Mouse (Mus musculus): Measurements from ENCODE around the gene Apoa4. TPM values are rescaled to one million over a fixed set of nuclear protein-coding genes. Genes with fewer than 3 reads are reported as not detected.

Apoa4 gene
- polyA plus RNA-seq, 1 experiment from 2014 or later, result 1.3 TPM

DNA sequence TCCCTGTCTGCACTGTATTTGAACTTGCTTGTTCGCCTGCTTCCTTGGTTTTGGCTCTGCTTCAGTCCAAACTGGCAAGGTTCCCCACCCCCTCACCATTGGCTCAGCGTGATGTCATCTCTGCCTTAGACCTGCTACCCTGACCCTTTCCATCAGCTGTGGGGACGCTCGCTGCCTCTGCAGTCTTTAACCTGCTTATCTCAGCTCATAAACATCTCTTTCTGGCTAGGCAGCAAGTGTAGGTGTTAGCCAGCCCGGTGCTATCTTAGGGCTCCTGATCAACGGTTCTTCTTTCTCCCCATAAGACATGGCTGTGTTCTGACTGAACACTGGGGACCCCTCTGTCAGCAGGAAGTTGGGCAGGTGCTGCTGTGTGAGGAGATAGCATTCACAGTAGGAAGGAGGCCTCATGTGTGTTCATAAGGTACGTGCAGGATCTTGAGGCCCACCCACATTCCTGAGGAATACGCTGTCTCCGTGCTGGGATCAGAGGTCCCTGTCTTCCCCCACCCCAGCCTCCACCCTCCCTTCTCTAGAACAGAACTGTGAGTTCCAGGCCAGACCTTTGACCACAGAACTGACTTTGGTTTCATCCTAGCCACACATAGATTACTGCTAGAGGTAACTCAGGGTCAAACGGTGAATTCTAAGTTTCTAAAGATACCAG, 33.5 kb upstream of the Apoa4 start:
- Histone ChIP-seq H3K9me3 (replicated peaks; ENCODE audit: control insufficient read depth, low read length) (no peaks in the 10 kb centered on the region), H3K4me2 (ENCODE audit: low read depth, low read length) (no peak overlapping the region), H3K27ac (ENCODE audit: low read length) (no peak overlapping the region), H3K27me3 (ENCODE audit: control insufficient read depth, insufficient read depth, low read length) (no peaks in the 10 kb centered on the region), H3K36me3 (ENCODE audit: control insufficient read depth, insufficient read depth) (peaks cover 26% of the 10 kb centered on the region), H3K9ac (ENCODE audit: low read length) (no peak overlapping the region), H3K4me3 (ENCODE audit: low read length) (no peak overlapping the region), H3K4me1 (ENCODE audit: control insufficient read depth, insufficient read depth, low read length) (no peaks in the 10 kb centered on the region)
- 54% methylated on average over 10 of the region's 10 CpGs for WGBS
- ATAC-seq (replicated peaks; ENCODE audit: extremely low read depth, insufficient read depth, low FRiP score), result no peak

DNA sequence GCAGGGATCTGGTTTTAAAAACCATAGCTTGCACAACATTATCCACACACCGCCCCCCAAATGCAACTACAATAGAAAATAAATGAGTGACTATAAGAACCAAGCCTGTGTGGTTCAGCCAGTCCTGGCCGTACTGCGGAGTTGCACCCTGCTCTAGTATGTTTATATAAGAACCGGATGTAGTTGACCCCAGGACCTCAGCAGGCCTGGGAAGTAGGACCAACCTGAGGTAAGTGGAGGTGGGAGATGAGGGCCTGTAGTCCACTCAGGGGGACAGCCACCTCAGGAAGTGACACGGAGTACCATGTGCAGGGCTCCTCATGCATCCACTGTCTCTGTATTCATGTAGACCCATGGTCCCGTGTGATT, 33.0 kb upstream of the Apoa4 start:
- no peak overlapping the region for H3K9ac ChIP-seq (ENCODE audit: low read length)
- no peaks in the 10 kb centered on the region for H3K4me1 ChIP-seq (ENCODE audit: control insufficient read depth, insufficient read depth, low read length)
- no peaks in the 10 kb centered on the region for H3K9me3 ChIP-seq (replicated peaks; ENCODE audit: control insufficient read depth, low read length)
- WGBS, result 81% methylated on average over 6 of the region's 6 CpGs
- no peak overlapping the region for H3K27ac ChIP-seq (ENCODE audit: low read length)
- no peak overlapping the region for H3K4me2 ChIP-seq (ENCODE audit: low read depth, low read length)
- no peak overlapping the region for H3K4me3 ChIP-seq (ENCODE audit: low read length)
- ATAC-seq (replicated peaks; ENCODE audit: extremely low read depth, insufficient read depth, low FRiP score), result no peak
- H3K27me3 ChIP-seq (ENCODE audit: control insufficient read depth, insufficient read depth, low read length), result no peaks in the 10 kb centered on the region
- H3K36me3 ChIP-seq (ENCODE audit: control insufficient read depth, insufficient read depth), result peaks cover 26% of the 10 kb centered on the region

DNA sequence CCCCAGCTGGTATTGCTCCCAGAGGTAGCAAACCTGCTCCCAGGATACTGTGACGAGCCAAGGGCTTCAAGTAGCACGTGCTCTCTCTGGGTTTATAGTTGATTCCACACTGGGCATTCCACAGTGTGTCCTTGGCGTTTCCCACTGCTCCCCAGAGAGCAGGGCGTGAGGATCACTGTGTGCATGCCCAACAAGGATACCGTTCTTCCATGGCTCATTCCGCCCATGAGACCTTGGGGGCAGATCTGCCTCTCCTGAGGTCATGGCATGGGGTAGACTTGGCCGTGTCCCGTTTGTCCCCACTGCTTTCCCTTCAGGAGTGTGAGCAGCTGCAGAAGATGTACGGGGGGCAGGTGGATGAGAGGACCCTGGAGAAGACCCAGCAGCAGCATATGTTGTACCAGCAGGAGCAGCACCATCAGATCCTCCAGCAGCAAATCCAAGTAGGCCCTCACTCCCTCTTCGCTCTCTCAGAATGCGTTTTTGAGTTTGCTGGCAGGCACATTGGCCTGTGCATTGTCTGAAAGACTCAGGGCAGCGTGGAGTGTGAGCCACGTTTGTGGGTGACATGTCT, 32.0 kb upstream of the Apoa4 start:
- 89% methylated on average over 13 of the region's 13 CpGs for WGBS
- no peak for ATAC-seq (replicated peaks; ENCODE audit: extremely low read depth, insufficient read depth, low FRiP score)
- H3K27me3 ChIP-seq (ENCODE audit: control insufficient read depth, insufficient read depth, low read length), result no peaks in the 10 kb centered on the region
- no peak overlapping the region for H3K9ac ChIP-seq (ENCODE audit: low read length)
- H3K27ac ChIP-seq (ENCODE audit: low read length), result no peak overlapping the region
- H3K36me3 ChIP-seq (ENCODE audit: control insufficient read depth, insufficient read depth), result peaks cover 26% of the 10 kb centered on the region
- no peak overlapping the region for H3K4me2 ChIP-seq (ENCODE audit: low read depth, low read length)
- no peaks in the 10 kb centered on the region for H3K4me1 ChIP-seq (ENCODE audit: control insufficient read depth, insufficient read depth, low read length)
- H3K9me3 ChIP-seq (replicated peaks; ENCODE audit: control insufficient read depth, low read length), result no peaks in the 10 kb centered on the region
- H3K4me3 ChIP-seq (ENCODE audit: low read length), result no peak overlapping the region

DNA sequence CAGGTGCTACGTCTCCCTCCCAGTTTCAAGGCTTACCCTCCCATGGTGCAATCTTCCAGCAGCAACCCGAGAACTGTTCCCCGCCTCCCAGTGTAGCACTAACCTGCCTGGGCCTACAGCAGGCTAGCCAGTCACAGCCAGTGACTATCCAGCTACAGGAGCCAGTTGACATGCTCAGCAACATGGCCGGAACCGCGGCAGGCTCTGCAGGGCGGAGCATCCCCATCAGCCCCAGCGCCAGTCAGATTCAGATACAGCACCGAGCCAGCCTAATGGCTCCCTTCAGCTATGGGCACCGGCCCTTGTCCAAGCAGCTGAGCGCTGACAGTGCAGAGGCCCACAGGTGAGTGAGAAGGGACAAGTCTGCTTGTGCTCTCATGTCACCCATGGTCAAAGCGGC, 30.0 kb upstream of the Apoa4 start:
- peaks cover 17% of the 10 kb centered on the region for H3K36me3 ChIP-seq (ENCODE audit: control insufficient read depth, insufficient read depth)
- 91% methylated on average over 12 of the region's 12 CpGs for WGBS
- no peak overlapping the region for H3K27ac ChIP-seq (ENCODE audit: low read length)
- no peak overlapping the region for H3K4me2 ChIP-seq (ENCODE audit: low read depth, low read length)
- no peak for ATAC-seq (replicated peaks; ENCODE audit: extremely low read depth, insufficient read depth, low FRiP score)
- H3K9ac ChIP-seq (ENCODE audit: low read length), result no peak overlapping the region
- peaks cover 4% of the 10 kb centered on the region for H3K4me1 ChIP-seq (ENCODE audit: control insufficient read depth, insufficient read depth, low read length)
- H3K4me3 ChIP-seq (ENCODE audit: low read length), result no peak overlapping the region
- no peaks in the 10 kb centered on the region for H3K9me3 ChIP-seq (replicated peaks; ENCODE audit: control insufficient read depth, low read length)
- no peaks in the 10 kb centered on the region for H3K27me3 ChIP-seq (ENCODE audit: control insufficient read depth, insufficient read depth, low read length)

DNA sequence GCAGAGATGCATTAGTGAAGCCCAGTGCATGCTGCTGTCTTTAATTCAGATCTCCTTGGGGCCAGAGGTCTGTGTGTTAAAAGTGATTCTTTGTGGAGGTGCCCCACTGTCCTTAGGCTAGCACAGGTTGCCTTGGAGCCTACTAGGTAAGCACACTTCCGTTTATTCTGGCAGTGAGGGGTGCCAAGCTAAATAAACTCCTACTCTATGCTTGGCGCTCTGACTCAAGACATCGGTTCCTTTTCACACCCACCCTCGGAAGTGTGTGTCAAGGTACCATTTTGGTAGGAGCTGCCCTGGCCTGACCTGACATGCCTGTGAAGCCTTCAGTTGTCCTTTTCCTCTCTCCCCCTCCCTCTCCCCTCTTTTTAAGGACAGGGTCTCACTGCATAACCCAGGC, 26.2 kb upstream of the Apoa4 start:
- 69% methylated on average over 4 of the region's 4 CpGs for WGBS
- H3K27ac ChIP-seq (ENCODE audit: low read length), result no peak overlapping the region
- H3K27me3 ChIP-seq (ENCODE audit: control insufficient read depth, insufficient read depth, low read length), result no peaks in the 10 kb centered on the region
- H3K9me3 ChIP-seq (replicated peaks; ENCODE audit: control insufficient read depth, low read length), result no peaks in the 10 kb centered on the region
- peaks cover 13% of the 10 kb centered on the region for H3K36me3 ChIP-seq (ENCODE audit: control insufficient read depth, insufficient read depth)
- no peak for ATAC-seq (replicated peaks; ENCODE audit: extremely low read depth, insufficient read depth, low FRiP score)
- H3K9ac ChIP-seq (ENCODE audit: low read length), result no peak overlapping the region
- H3K4me1 ChIP-seq (ENCODE audit: control insufficient read depth, insufficient read depth, low read length), result peaks cover 10% of the 10 kb centered on the region
- no peak overlapping the region for H3K4me2 ChIP-seq (ENCODE audit: low read depth, low read length)
- H3K4me3 ChIP-seq (ENCODE audit: low read length), result no peak overlapping the region

DNA sequence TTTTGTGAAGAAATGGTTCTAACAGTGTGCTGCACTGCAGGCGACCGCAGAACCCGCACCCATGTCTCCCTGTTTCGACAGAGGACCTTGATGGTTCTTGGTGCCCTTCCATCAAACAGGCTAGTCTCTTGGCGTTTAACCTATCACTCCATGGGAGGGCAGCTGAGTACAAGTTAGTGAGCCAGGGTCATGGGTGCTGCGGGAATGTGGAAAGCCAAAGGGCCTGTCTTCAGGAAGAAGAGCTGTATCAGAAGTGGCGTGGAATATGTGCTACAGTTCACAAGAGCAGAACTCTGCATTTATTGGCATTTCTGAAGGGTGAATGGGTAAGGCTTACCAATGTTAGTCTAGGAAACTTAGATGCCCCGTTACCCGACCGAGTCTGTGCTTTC, 25.6 kb upstream of the Apoa4 start:
- no peak overlapping the region for H3K4me2 ChIP-seq (ENCODE audit: low read depth, low read length)
- ATAC-seq (replicated peaks; ENCODE audit: extremely low read depth, insufficient read depth, low FRiP score), result no peak
- WGBS, result 83% methylated on average over 10 of the region's 10 CpGs
- no peaks in the 10 kb centered on the region for H3K27me3 ChIP-seq (ENCODE audit: control insufficient read depth, insufficient read depth, low read length)
- H3K36me3 ChIP-seq (ENCODE audit: control insufficient read depth, insufficient read depth), result peaks cover 17% of the 10 kb centered on the region
- H3K4me3 ChIP-seq (ENCODE audit: low read length), result no peak overlapping the region
- no peaks in the 10 kb centered on the region for H3K9me3 ChIP-seq (replicated peaks; ENCODE audit: control insufficient read depth, low read length)
- H3K9ac ChIP-seq (ENCODE audit: low read length), result no peak overlapping the region
- H3K27ac ChIP-seq (ENCODE audit: low read length), result no peak overlapping the region
- peaks cover 10% of the 10 kb centered on the region for H3K4me1 ChIP-seq (ENCODE audit: control insufficient read depth, insufficient read depth, low read length)

DNA sequence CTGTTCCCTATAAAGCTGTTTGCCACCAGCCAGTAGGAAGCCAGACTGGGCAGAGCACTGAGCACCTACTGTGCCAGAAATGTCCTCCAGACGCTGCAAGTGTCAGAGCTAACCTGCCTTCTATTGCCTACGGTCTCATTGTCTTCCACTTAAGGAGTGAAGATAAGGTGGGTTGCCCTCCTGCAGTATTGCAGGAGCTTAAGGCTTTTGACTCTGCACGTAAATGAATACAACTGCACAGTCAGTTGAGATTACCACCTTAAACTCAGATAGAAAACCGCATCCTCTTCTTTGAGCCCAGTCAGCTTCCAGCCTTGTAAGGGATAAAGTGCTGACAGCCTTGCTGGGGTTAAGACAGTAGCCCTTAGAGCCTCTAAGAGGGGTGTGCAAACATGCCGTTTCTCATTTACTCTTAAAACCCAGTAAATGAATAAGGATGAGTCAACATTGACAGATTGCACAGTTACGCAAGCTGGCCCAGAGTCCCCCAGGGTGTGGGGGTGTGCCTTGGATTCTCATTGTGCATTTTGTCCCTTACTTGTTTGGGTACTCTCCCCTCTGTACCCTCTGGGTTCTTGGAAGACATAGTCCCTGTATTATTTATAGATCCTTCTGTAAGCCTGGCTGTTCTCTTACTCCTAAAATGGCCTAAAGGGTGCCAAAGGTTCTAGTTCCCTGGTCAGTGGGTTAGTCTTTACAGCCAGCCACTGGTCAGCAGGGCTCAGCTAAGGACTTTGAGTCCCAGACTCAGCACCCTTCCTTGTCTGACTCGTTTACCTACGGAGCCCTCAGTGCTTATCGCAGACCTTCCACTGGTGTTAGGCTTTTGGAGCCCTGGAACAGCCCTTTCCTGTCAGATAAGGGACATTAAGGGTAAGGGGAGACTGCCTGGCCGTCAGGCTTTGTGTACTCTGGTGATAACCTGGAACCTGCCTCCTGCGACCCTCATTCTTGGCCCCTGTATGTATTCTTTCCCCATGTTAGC, 24.9 kb upstream of the Apoa4 start:
- Histone ChIP-seq H3K9ac (ENCODE audit: low read length) (no peak overlapping the region), H3K9me3 (replicated peaks; ENCODE audit: control insufficient read depth, low read length) (no peaks in the 10 kb centered on the region), H3K36me3 (ENCODE audit: control insufficient read depth, insufficient read depth) (peaks cover 19% of the 10 kb centered on the region), H3K4me3 (ENCODE audit: low read length) (no peak overlapping the region), H3K4me1 (ENCODE audit: control insufficient read depth, insufficient read depth, low read length) (peaks cover 10% of the 10 kb centered on the region), H3K4me2 (ENCODE audit: low read depth, low read length) (no peak overlapping the region), H3K27me3 (ENCODE audit: control insufficient read depth, insufficient read depth, low read length) (no peaks in the 10 kb centered on the region), H3K27ac (ENCODE audit: low read length) (no peak overlapping the region)
- ATAC-seq (replicated peaks; ENCODE audit: extremely low read depth, insufficient read depth, low FRiP score), result no peak; the same call in 1 of the 2 replicates
- WGBS, result 38% methylated on average over 11 of the region's 11 CpGs

DNA sequence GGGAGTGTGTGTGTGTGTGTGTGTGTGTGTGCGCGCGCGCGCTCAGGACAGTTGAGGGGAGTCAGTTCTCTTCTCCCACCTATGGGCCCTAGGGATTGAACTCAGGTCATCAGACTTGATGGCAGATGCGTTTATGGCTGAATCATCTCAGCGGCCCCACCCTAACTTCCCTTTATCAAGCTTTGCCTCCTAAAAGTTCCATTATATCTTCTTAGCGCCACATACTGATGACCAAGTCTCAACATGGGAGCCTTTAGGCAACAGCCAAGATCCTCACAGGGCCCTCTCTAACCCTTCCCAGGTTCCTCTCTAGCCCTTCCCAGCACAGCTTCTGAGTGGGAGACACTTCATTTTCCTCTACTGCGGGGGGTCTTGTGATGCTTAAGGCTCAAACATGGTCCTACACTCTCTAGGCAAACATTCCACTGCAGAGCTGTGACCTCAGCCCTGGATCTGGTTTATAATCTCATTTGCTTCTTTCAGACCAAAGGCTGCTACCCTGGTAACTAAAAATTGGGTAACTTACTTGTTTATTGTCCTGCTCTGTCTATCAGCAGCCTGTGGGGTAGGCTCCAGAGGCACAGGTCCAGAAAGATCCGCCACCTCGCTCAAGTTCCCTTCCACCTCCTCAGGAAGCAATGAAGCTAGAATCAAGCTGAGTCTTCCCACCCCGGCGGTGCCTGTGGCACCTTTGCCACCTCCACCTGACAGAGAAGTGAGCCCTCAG, 23.6 kb upstream of the Apoa4 start:
- Histone ChIP-seq H3K9me3 (replicated peaks; ENCODE audit: control insufficient read depth, low read length) (no peaks in the 10 kb centered on the region), H3K4me2 (ENCODE audit: low read depth, low read length) (no peak overlapping the region), H3K27me3 (ENCODE audit: control insufficient read depth, insufficient read depth, low read length) (no peaks in the 10 kb centered on the region), H3K27ac (ENCODE audit: low read length) (no peak overlapping the region), H3K4me3 (ENCODE audit: low read length) (no peak overlapping the region), H3K9ac (ENCODE audit: low read length) (no peak overlapping the region), H3K36me3 (ENCODE audit: control insufficient read depth, insufficient read depth) (peaks cover 26% of the 10 kb centered on the region), H3K4me1 (ENCODE audit: control insufficient read depth, insufficient read depth, low read length) (peaks cover 10% of the 10 kb centered on the region)
- ATAC-seq (replicated peaks; ENCODE audit: extremely low read depth, insufficient read depth, low FRiP score), result no peak
- WGBS, result 87% methylated on average over 13 of the region's 13 CpGs
